Mouse (Mus musculus): Measurements from ENCODE around the gene Ccnj.

Ccnj gene

GRCm38 (mm10) chr19:40830703-40831415 is at the start of gene Ccnj:
Ccnj (plus strand) TSS chr19:40831279.
- DNase-seq (ENCODE audit: low read depth): peak; percentile 70

- DNase-seq (ENCODE audit: low read depth): no peak
Measured at GRCm38 (mm10) chr19:40788004-40788714, 42.9 kb upstream of the Ccnj start.

- no peak for DNase-seq (ENCODE audit: low read depth)
Measured at GRCm38 (mm10) chr19:40788715-40789084, 42.4 kb upstream of the Ccnj start.

GRCm38 (mm10) chr19:40805176-40805737 is 25.8 kb upstream of the Ccnj start:
- no peak for DNase-seq (ENCODE audit: low read depth)

- DNase-seq (ENCODE audit: low read depth): no peak
Measured at GRCm38 (mm10) chr19:40809858-40810257, 21.2 kb upstream of the Ccnj start.

- DNase-seq (ENCODE audit: low read depth): no peak
Measured at GRCm38 (mm10) chr19:40811840-40812239, 19.2 kb upstream of the Ccnj start.

- peak; percentile 42 for DNase-seq (ENCODE audit: low read depth)
Measured at GRCm38 (mm10) chr19:40812778-40813177, 18.3 kb upstream of the Ccnj start.

- DNase-seq (ENCODE audit: low read depth): peak; percentile 80
Measured at GRCm38 (mm10) chr19:40813385-40813784, 17.7 kb upstream of the Ccnj start.

- no peak for DNase-seq (ENCODE audit: low read depth)
Measured at GRCm38 (mm10) chr19:40815645-40816183, 15.4 kb upstream of the Ccnj start.

GRCm38 (mm10) chr19:40817901-40818532 is 13.1 kb upstream of the Ccnj start:
- DNase-seq (ENCODE audit: low read depth): peak; percentile 21

- DNase-seq (ENCODE audit: low read depth): peak; percentile 51
Measured at GRCm38 (mm10) chr19:40818764-40819163, 12.3 kb upstream of the Ccnj start.

GRCm38 (mm10) chr19:40821306-40821825 is 9.7 kb upstream of the Ccnj start:
- DNase-seq (ENCODE audit: low read depth): no peak

GRCm38 (mm10) chr19:40825636-40826035 is 5.4 kb upstream of the Ccnj start:
- no peak for DNase-seq (ENCODE audit: low read depth)

GRCm38 (mm10) chr19:40826735-40827134 is 4.3 kb upstream of the Ccnj start:
- no peak for DNase-seq (ENCODE audit: low read depth)

GRCm38 (mm10) chr19:40830198-40830597 is 881 bp upstream of the Ccnj start:
- DNase-seq (ENCODE audit: low read depth): no peak

GRCm38 (mm10) chr19:40831416-40832201 is 530 bp downstream of the Ccnj start:
- no peak for DNase-seq (ENCODE audit: low read depth)

GRCm38 (mm10) chr19:40832361-40832760 is 1.3 kb downstream of the Ccnj start:
- no peak for DNase-seq (ENCODE audit: low read depth)

GRCm38 (mm10) chr19:40834436-40834835 is 3.4 kb downstream of the Ccnj start:
- DNase-seq (ENCODE audit: low read depth): no peak

GRCm38 (mm10) chr19:40838205-40838604 is 7.1 kb downstream of the Ccnj start:
- no peak for DNase-seq (ENCODE audit: low read depth)

- no peak for DNase-seq (ENCODE audit: low read depth)
Measured at GRCm38 (mm10) chr19:40840303-40840702, 9.2 kb downstream of the Ccnj start.

GRCm38 (mm10) chr19:40841083-40841482 is 10.0 kb downstream of the Ccnj start:
- DNase-seq (ENCODE audit: low read depth): no peak

Data from c-Kit-positive CD71-positive TER-119-negative erythroid progenitor cells, embryonic 14.5 days (primary cell).